Mouse (Mus musculus) hindbrain, embryonic 10.5 days (tissue): Measurements from ENCODE around the gene Lmo7. TPM values are rescaled to one million over a fixed set of nuclear protein-coding genes. Genes with fewer than 3 reads are reported as not detected.
A peak's percentile ranks its signal among the peaks of the same experiment; 100 is the strongest.

Experiments used
- DNase-seq: peaks from one replicate; pipeline ENCODE4 v3.0.0-alpha.2; 2017; ENCODE audit warnings: low spot score
- H3K27ac ChIP-seq: fragments of 300-500 bp; sonication (generic); 2 replicates; pipeline ENCODE4 v1.5.1; 2016; ENCODE audit warnings: mild to moderate bottlenecking, moderate library complexity
- H3K27me3 ChIP-seq: fragments of 300-500 bp; sonication (generic); 2 replicates; pipeline ENCODE4 v1.6.1; 2016; ENCODE audit warnings: mild to moderate bottlenecking; ENCODE audit not compliant: poor library complexity, insufficient read depth, severe bottlenecking
- H3K36me3 ChIP-seq: fragments of 300-500 bp; sonication (generic); 2 replicates; pipeline ENCODE4 v1.6.1; 2016; ENCODE audit warnings: mild to moderate bottlenecking, moderate library complexity
- H3K4me1 ChIP-seq: fragments of 300-500 bp; sonication (generic); replicated peaks from 2 replicates; pipeline ENCODE4 v1.6.1; 2016; ENCODE audit warnings: mild to moderate bottlenecking
- H3K4me3 ChIP-seq: fragments of 300-500 bp; sonication (generic); 2 replicates; pipeline ENCODE4 v1.5.1; 2016; ENCODE audit warnings: mild to moderate bottlenecking, moderate library complexity
- H3K9me3 ChIP-seq: fragments of 300-500 bp; sonication (generic); 2 replicates; pipeline ENCODE4 v1.6.1; 2016; ENCODE audit warnings: mild to moderate bottlenecking, moderate library complexity
- WGBS: fragments of 180-500 bp; shearing (Covaris S2); methylation state at CpG from one replicate; pipeline ENCODE4 v1.1.7; 2016; 5-methylcytosine and 5-hydroxymethylcytosine counted together
- polyA plus RNA-seq: library from polyadenylated mRNA; unstranded; fragments of >200 nt; fragmentation: Nextera tagmentation; extraction: Ambion mirVana; gene quantifications from 2 replicates; pipeline ENCODE4 v1.2.1, GENCODE M21; 2016

Gene Lmo7
- polyA plus RNA-seq, 1 experiment from 2014 or later = 1.8 TPM

DNA sequence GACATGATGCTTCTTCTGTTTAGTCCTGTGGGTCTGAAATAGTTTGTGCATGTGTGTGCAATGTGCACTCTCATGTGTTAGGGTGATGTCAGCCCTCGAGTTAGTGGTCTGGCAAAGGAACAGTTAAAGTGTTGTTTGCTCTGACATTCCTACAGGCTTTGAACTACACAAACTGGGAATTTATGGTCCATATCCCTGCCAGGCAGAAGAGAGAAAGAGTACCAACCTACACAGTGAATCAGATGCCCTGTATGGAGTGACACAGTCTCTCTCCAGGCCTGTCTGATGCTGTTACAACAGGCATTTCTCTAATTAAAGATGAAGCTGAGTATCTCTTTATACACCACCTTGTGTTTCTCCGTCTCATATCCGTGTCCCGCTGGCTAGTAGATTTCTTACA, 21.2 kb downstream of the Lmo7 start:
- H3K4me3 ChIP-seq = no peak overlapping the region
- WGBS = 89% methylated on average over 4 of the region's 4 CpGs
- no peak for DNase-seq
- no peaks in the 10 kb centered on the region for H3K36me3 ChIP-seq
- no peak overlapping the region for H3K27ac ChIP-seq
- no peaks in the 10 kb centered on the region for H3K4me1 ChIP-seq
- H3K27me3 ChIP-seq = no peaks in the 10 kb centered on the region
- H3K9me3 ChIP-seq = no peaks in the 10 kb centered on the region

DNA sequence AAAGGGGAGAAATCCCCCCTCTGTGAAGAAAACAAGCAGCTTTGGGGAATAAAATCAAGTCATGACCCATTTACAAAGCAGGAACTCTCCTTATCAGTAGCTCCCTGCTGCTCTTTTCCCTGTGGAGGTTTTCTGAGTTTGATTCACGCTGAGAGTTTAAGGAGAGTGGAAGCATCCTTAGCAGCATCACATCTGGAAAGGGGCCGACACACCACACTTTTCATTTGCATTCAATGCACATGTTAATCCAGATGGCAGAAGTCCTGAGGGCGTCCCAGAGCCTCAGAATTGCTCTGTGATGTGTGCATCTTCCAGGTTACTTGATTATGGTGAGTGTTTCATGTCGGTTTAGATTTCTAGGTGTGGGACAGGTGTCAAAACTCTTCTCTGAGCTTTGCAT, 25.7 kb downstream of the Lmo7 start:
- no peak for DNase-seq
- Histone ChIP-seq H3K27me3 (no peaks in the 10 kb centered on the region), H3K4me3 (no peak overlapping the region), H3K9me3 (no peaks in the 10 kb centered on the region), H3K4me1 (no peaks in the 10 kb centered on the region), H3K27ac (no peak overlapping the region), H3K36me3 (no peaks in the 10 kb centered on the region)
- 42% methylated on average over 4 of the region's 4 CpGs for WGBS

DNA sequence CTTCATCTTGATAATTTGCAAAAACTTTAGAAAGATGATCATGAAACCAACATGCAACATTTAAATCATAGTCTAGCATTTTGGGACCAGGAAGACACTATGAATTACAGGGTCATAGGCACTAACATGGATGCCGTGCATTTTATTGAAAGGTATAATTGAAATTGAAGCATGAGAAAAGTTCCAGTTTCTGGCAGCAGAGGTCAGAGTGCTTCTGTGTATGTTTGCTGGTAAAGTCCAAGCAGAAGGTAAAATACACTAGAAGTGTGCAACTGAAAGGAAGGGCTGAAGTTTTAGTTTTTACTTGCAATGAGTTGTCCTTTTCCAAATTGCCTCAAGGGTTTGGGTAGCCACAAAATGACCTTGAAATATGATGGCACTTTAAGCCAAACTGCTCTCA, 32.5 kb downstream of the Lmo7 start:
- WGBS = 62% methylated on average over 1 of the region's 1 CpGs
- H3K27me3 ChIP-seq = no peaks in the 10 kb centered on the region
- no peak overlapping the region for H3K27ac ChIP-seq
- no peaks in the 10 kb centered on the region for H3K36me3 ChIP-seq
- DNase-seq = no peak
- no peaks in the 10 kb centered on the region for H3K4me1 ChIP-seq
- no peak overlapping the region for H3K4me3 ChIP-seq
- no peaks in the 10 kb centered on the region for H3K9me3 ChIP-seq

DNA sequence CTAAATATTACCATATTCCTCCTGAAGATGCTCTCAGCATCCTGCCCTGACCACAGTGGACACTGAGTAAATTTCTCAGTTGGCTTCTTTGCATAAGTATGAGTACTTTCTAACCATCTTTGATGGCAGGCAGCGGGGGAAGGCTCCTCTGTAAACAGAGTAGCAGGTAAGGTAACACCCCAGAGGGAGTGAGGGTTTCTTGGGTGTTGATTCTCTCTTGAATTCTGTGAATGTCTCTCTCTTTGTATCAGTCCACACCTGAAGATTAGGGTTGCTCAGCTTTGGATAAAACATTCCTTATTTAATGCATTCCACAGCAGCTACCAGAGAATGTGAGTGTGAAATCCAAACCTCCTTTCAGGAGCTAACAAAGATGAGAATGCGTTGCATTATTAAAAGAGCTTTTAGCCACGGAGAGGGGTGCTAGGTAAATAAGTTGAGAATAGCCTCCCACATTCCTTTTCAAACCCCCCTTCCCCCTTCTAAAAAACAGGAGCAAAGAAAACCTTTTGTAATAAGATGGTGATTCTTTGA, 34.1 kb downstream of the Lmo7 start:
- no peaks in the 10 kb centered on the region for H3K36me3 ChIP-seq
- H3K9me3 ChIP-seq = no peaks in the 10 kb centered on the region
- 30% methylated on average over 3 of the region's 3 CpGs for WGBS
- H3K27me3 ChIP-seq = no peaks in the 10 kb centered on the region
- H3K4me3 ChIP-seq = no peak overlapping the region
- H3K4me1 ChIP-seq = no peaks in the 10 kb centered on the region
- H3K27ac ChIP-seq = no peak overlapping the region
- no peak for DNase-seq

DNA sequence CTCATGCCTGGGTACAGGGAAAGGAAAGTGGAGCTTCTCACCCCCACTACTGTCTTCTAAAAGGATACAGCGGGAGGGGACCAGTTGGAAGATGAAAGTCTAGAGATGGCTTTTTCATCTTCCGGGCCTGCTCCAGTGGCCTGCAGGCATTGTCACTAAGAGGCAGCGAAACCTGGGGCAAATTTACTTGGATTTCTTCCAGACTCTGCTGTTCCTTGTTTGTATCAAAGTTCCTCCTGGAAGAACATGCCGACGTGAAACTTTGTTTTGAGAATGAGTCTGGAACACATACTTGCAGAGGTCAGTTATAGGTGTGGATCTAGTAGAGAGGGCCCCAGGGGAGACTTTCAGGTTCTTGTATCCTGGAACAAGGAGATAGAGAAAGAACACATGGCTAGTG, 41.6 kb downstream of the Lmo7 start:
- Histone ChIP-seq H3K27ac (no peak overlapping the region), H3K27me3 (no peaks in the 10 kb centered on the region), H3K4me1 (no peaks in the 10 kb centered on the region), H3K9me3 (no peaks in the 10 kb centered on the region), H3K4me3 (no peak overlapping the region), H3K36me3 (no peaks in the 10 kb centered on the region)
- WGBS = 87% methylated on average over 5 of the region's 5 CpGs
- DNase-seq = no peak

DNA sequence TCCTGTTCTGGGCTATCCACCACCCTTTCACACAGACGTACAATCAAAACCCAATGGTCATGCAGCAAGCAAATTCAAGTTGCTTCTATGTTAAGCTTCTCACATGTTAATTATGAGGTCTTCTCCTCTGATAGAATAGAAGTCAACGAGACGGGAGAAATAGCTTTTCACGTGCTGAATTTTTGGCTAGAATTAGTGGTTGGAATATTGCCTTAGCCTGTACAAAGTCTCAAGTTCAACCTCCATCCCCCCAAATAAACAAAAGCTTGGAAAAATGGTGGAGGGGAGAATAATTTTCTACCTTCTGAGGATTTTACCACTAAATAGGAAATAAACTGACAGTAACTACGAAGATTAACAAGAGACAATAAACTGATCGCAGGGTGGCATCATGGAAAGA, 42.0 kb downstream of the Lmo7 start:
- H3K9me3 ChIP-seq = no peaks in the 10 kb centered on the region
- 96% methylated on average over 6 of the region's 6 CpGs for WGBS
- H3K36me3 ChIP-seq = no peaks in the 10 kb centered on the region
- no peak for DNase-seq
- no peak overlapping the region for H3K4me3 ChIP-seq
- H3K27me3 ChIP-seq = no peaks in the 10 kb centered on the region
- no peaks in the 10 kb centered on the region for H3K4me1 ChIP-seq
- no peak overlapping the region for H3K27ac ChIP-seq

DNA sequence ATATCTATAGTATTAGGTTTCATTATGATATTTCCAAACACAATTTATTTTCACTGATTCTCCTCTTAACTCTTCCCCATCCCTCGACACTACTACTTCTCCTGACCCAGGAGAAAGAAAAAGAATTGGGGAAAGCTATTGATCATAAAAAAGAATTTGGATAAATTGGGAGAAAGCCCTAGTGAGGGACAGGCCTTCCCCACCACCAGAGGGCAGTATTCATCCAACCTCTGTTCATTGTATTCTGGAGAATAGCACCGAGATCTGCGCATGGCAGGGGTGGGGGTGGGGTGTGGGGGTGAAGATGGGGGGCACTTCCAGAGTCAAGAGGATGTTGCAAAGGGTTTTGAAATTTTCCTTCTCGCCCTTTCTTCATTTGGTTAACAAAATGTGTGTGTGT, 44.9 kb downstream of the Lmo7 start:
- H3K4me1 ChIP-seq = no peaks in the 10 kb centered on the region
- no peak overlapping the region for H3K27ac ChIP-seq
- H3K27me3 ChIP-seq = no peaks in the 10 kb centered on the region
- no peak for DNase-seq
- H3K4me3 ChIP-seq = no peak overlapping the region
- no peaks in the 10 kb centered on the region for H3K36me3 ChIP-seq
- WGBS = 56% methylated on average over 4 of the region's 4 CpGs
- no peaks in the 10 kb centered on the region for H3K9me3 ChIP-seq

DNA sequence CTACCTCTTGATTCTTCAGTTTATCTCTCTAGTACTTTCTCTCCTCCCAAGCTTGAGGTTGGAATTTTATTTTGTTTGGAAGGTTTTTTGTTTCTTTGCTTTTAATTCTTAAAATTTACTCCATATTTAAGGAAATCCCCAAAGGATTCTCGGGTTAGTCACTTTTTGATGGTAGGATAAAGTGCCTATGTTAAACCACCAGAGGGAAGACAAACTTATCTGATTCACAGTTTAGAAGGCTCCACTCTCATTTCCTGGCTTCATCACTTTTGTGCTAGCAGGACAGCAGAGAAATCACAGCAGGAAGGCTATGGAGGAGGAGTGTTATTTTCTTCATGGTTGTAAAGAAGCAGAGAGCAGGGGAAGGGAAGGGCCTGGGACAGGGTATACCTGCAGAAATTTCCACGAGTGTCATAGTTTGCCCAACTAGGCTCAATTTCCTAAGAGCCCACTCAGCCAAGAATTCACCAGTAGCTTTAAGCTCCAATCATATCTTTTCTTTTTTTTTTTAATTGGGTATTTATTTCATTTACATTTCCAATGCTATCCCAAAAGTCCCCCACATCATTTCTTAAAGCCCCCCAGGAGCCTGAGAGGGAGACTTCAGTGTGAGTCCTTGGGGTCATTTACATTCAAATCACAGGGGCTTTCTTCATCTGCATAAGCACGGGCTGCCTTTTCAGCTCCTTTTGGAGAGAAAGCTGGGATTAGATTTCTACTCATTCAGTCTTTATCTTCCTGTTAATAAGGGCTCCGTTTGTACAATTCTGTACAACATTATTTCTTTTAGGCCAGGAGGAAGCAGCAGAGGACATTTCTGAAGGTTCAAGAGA, 46.8 kb downstream of the Lmo7 start:
- no peaks in the 10 kb centered on the region for H3K9me3 ChIP-seq
- no peaks in the 10 kb centered on the region for H3K27me3 ChIP-seq
- H3K4me1 ChIP-seq = no peaks in the 10 kb centered on the region
- H3K4me3 ChIP-seq = no peak overlapping the region
- H3K36me3 ChIP-seq = no peaks in the 10 kb centered on the region
- DNase-seq = no peak
- WGBS = 12% methylated on average over 4 of the region's 4 CpGs
- no peak overlapping the region for H3K27ac ChIP-seq

DNA sequence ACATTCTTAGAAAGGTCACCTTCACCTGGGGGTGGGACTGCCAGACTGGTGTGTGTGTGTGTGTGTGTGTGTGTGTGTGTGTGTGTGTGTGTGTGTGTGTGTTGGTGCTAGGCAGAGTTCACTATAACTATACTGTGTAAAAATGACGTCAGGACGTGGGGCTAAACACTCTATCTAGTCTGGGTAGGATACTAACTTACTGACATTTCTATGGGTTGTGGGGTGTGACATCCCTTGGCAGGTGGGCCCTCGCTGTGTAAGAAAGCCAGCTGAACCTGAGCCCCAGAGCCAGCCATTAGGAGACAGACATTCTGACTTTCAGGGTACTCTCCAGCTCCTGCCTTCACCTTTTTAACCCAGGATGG, 47.4 kb downstream of the Lmo7 start:
- Histone ChIP-seq H3K36me3 (no peaks in the 10 kb centered on the region), H3K4me3 (no peak overlapping the region), H3K4me1 (no peaks in the 10 kb centered on the region), H3K27me3 (no peaks in the 10 kb centered on the region), H3K9me3 (no peaks in the 10 kb centered on the region), H3K27ac (no peak overlapping the region)
- WGBS = 35% methylated on average over 3 of the region's 3 CpGs
- no peak for DNase-seq

DNA sequence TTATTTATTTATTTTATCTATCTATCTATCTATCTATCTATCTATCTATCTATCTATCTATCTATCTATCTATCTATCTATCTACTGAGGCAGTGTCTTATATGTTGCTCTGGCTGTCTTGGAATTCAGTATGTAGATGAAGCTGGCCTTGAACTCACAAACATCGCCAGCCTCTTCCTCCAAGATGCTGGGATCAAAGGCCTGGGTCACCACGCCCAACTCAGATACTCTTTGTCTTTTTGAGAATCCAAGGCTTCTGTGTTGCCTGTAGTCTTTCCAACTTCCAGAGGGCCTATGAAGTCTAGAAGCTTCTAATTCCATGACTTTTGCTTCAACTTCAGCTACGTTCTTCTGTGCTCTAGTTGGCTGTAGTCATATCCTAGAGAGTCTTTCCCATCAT, 48.7 kb downstream of the Lmo7 start:
- no peak for DNase-seq
- WGBS = 89% methylated on average over 3 of the region's 3 CpGs
- Histone ChIP-seq H3K4me3 (no peak overlapping the region), H3K4me1 (no peaks in the 10 kb centered on the region), H3K36me3 (no peaks in the 10 kb centered on the region), H3K27ac (no peak overlapping the region), H3K27me3 (no peaks in the 10 kb centered on the region), H3K9me3 (no peaks in the 10 kb centered on the region)

DNA sequence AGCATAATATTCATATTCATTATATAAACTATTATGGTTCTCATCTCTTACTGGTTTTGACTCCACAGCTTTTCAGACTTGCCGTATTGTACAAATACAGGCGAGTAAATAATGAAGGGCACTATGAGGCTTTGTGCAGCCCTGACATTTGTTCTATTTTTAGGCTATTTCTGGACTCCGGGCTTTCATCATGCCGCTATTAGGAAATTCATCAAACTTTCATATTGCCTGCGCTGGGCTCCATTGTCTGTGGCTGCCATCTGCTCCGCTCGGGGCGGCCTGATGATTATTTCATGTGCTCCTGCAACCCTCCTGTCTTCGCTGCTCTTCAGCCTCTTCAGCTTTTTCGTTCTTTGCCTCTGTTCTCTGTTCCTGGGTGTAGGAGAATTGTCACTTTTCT, 50.3 kb downstream of the Lmo7 start:
- Histone ChIP-seq H3K4me1 (no peaks in the 10 kb centered on the region), H3K27me3 (no peaks in the 10 kb centered on the region), H3K36me3 (no peaks in the 10 kb centered on the region), H3K9me3 (no peaks in the 10 kb centered on the region), H3K27ac (no peak overlapping the region), H3K4me3 (no peak overlapping the region)
- no peak for DNase-seq
- 88% methylated on average over 10 of the region's 10 CpGs for WGBS

DNA sequence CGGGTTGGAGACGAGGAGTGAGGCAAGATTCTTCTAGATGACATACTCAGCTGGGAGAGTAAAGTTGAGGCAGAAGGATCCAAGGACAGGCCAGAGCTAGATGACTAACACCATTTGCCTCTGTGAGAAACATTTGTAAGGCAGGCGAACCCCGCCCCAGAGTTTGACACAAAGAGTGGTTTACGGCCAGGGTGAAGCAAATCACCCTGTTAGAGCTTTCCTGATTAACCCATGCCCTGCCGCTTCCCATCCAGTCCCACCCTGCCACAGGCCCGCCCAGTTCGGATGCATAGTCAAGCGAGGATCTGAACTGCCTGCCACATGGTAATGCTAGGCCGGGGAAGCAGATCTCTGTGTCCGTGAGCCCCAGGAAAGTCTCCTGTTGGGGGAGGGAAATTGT, 51.5 kb downstream of the Lmo7 start:
- Histone ChIP-seq H3K36me3 (no peaks in the 10 kb centered on the region), H3K9me3 (no peaks in the 10 kb centered on the region), H3K27me3 (no peaks in the 10 kb centered on the region), H3K27ac (no peak overlapping the region), H3K4me3 (no peak overlapping the region), H3K4me1 (no peaks in the 10 kb centered on the region)
- no peak for DNase-seq
- 81% methylated on average over 11 of the region's 11 CpGs for WGBS

DNA sequence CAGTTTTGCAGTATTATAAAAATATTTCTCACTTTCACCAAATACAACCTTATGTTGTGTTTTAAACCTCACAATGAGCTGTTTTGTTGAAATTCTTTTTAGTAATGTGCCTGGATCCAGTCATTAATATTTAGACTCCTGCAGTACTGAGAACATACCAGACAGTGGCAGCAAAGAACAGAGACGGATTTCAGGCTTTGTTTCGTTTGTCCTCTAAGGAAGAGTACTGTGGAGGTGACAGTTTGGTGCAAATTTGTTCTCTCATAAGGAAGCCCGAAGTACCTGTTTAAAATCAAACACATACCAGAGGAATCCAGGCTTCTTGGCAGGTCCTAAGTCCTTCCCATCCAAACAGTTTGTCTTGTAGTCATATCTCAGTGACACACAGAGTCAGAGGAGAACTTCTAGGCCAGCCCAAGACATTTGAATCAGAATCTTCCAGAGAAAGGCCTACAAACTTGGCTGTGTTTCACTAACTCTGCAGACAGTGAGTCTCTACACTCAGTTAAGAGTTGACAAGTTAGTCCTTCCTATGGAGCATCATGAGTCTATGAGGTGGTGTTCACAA, 52.3 kb downstream of the Lmo7 start:
- no peak for DNase-seq
- no peaks in the 10 kb centered on the region for H3K27me3 ChIP-seq
- 0 out of 2 replicates have a peak overlapping the region, but pooled peaks have one; percentile 56 for H3K27ac ChIP-seq
- H3K36me3 ChIP-seq = no peaks in the 10 kb centered on the region
- H3K9me3 ChIP-seq = no peaks in the 10 kb centered on the region
- 37% methylated on average over 3 of the region's 3 CpGs for WGBS
- H3K4me3 ChIP-seq = no peak overlapping the region
- H3K4me1 ChIP-seq = no peaks in the 10 kb centered on the region
